Mouse (Mus musculus) brain, embryonic 14.5 days (tissue): Measurements from ENCODE around the gene Stk11.

Source experiments
- CTCF ChIP-seq: fragments of 200-500 bp; IDR thresholded peaks from 2 replicates; pipeline ENCODE4 v1.5.1; 2012; ENCODE audit warnings: inconsistent platforms, mild to moderate bottlenecking, moderate library complexity, borderline replicate concordance; ENCODE audit not compliant: insufficient read depth, insufficient read length; ENCODE audit errors: extremely low read depth
- POLR2A ChIP-seq: fragments of 200-500 bp; IDR thresholded peaks from 2 replicates; pipeline ENCODE4 v1.6.1; 2012; ENCODE audit warnings: mild to moderate bottlenecking, inconsistent platforms, borderline replicate concordance; ENCODE audit not compliant: poor library complexity, insufficient read depth, insufficient read length, severe bottlenecking; ENCODE audit errors: extremely low read depth

DNA sequence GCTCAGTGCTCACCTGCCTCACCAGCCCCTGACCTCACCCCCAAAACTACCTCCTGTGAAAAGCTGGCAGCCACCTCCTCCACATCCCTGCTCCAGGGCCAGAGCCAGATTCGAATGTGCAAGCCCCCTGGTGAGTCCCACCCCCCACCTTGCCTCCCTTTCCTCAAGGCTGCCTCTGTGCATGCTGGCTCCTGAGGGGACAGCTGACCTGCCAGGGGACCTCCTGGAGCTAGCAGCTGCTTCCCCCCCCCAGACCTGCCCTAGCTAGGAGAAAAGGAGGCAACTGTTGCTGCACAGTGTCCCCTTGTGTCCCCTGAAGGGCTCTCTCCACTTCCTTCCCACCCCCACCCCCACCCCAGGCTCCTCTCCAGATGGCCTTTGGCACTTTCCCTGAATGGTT is 39.7 kb downstream of the Stk11 start:
- TF ChIP-seq CTCF (no peak), POLR2A (no peak)
